Mouse (Mus musculus): ENCODE measurements at regions not wholly inside any gene's neighbourhood (a gene's known extent, or its start where the extent isn't known, plus 50 kb on each side); places are given as distances from the start of the nearest gene placed in this dataset.

GRCm38 (mm10) chr6:117505431-117505830 lies 335.5 kb upstream of the Zfp637 start:
- no peak for DNase-seq (ENCODE audit: low spot score)

GRCm38 (mm10) chr6:117506619-117507018 lies 334.4 kb upstream of the Zfp637 start:
- DNase-seq (ENCODE audit: low spot score) = no peak

GRCm38 (mm10) chr6:117508860-117509259 lies 332.1 kb upstream of the Zfp637 start:
- no peak for DNase-seq (ENCODE audit: low spot score)

GRCm38 (mm10) chr6:117510026-117510425 lies 331.0 kb upstream of the Zfp637 start:
- DNase-seq (ENCODE audit: low spot score) = no peak

- no peak for DNase-seq (ENCODE audit: low spot score)
Measured at GRCm38 (mm10) chr6:117514831-117515230, 326.1 kb upstream of the Zfp637 start.

GRCm38 (mm10) chr6:117516906-117517305 lies 324.1 kb upstream of the Zfp637 start:
- no peak for DNase-seq (ENCODE audit: low spot score)

- no peak for DNase-seq (ENCODE audit: low spot score)
Measured at GRCm38 (mm10) chr6:117518939-117519338, 322.0 kb upstream of the Zfp637 start.

- DNase-seq (ENCODE audit: low spot score) = no peak
Measured at GRCm38 (mm10) chr6:117519466-117519865, 321.5 kb upstream of the Zfp637 start.

GRCm38 (mm10) chr6:117526161-117526935 lies 314.6 kb upstream of the Zfp637 start:
- DNase-seq (ENCODE audit: low spot score) = no peak

GRCm38 (mm10) chr6:117527526-117527925 lies 313.5 kb upstream of the Zfp637 start:
- DNase-seq (ENCODE audit: low spot score) = no peak

- DNase-seq (ENCODE audit: low spot score) = no peak
Measured at GRCm38 (mm10) chr6:117534149-117534548, 306.8 kb upstream of the Zfp637 start.

- DNase-seq (ENCODE audit: low spot score) = no peak
Measured at GRCm38 (mm10) chr6:117534991-117535390, 306.0 kb upstream of the Zfp637 start.

- no peak for DNase-seq (ENCODE audit: low spot score)
Measured at GRCm38 (mm10) chr6:117536084-117536483, 304.9 kb upstream of the Zfp637 start.

- DNase-seq (ENCODE audit: low spot score) = no peak
Measured at GRCm38 (mm10) chr6:117542431-117542830, 298.5 kb upstream of the Zfp637 start.

GRCm38 (mm10) chr6:117544276-117545196 lies 296.4 kb upstream of the Zfp637 start:
- no peak for DNase-seq (ENCODE audit: low spot score)

GRCm38 (mm10) chr6:117550930-117551329 lies 290.1 kb upstream of the Zfp637 start:
- DNase-seq (ENCODE audit: low spot score) = no peak

- DNase-seq (ENCODE audit: low spot score) = no peak
Measured at GRCm38 (mm10) chr6:117552006-117552667, 288.8 kb upstream of the Zfp637 start.

- DNase-seq (ENCODE audit: low spot score) = no peak
Measured at GRCm38 (mm10) chr6:117563159-117563558, 277.8 kb upstream of the Zfp637 start.

GRCm38 (mm10) chr6:117563704-117564103 lies 277.3 kb upstream of the Zfp637 start:
- no peak for DNase-seq (ENCODE audit: low spot score)

- no peak for DNase-seq (ENCODE audit: low spot score)
Measured at GRCm38 (mm10) chr6:117566786-117567185, 274.2 kb upstream of the Zfp637 start.

GRCm38 (mm10) chr6:117567691-117568090 lies 273.3 kb upstream of the Zfp637 start:
- no peak for DNase-seq (ENCODE audit: low spot score)

GRCm38 (mm10) chr6:117569576-117570326 lies 271.2 kb upstream of the Zfp637 start:
- DNase-seq (ENCODE audit: low spot score) = no peak

Measured in T-cell, adult 2 months (primary cell).